Mouse (Mus musculus) lung, adult 2 months (tissue): Measurements from ENCODE around the gene Ubl4b. TPM values are rescaled to one million over a fixed set of nuclear protein-coding genes. Genes with fewer than 3 reads are reported as not detected.

Source experiments
- DNase-seq: peaks from one replicate; pipeline ENCODE4 v3.0.0; 2022
- H3K4me1 ChIP-seq: fragments of 200-500 bp; 2 replicates; pipeline ENCODE4 v1.6.1; 2011; ENCODE audit warnings: low read length; ENCODE audit not compliant: control insufficient read depth, insufficient read depth
- H3K4me3 ChIP-seq: fragments of 200-500 bp; replicated peaks from 2 replicates; pipeline ENCODE3; 2011; ENCODE audit warnings: low read depth, mild to moderate bottlenecking, control low read depth, low read length; ENCODE audit errors: extremely low read depth
- CTCF ChIP-seq: fragments of 200-500 bp; IDR thresholded peaks from 2 replicates; pipeline ENCODE4 v1.5.1; 2011; ENCODE audit warnings: mild to moderate bottlenecking, low read length, control low read depth; ENCODE audit not compliant: insufficient read depth
- POLR2A ChIP-seq: fragments of 200-500 bp; IDR thresholded peaks from 2 replicates; pipeline ENCODE4 v1.6.1; 2011; ENCODE audit warnings: low read depth, mild to moderate bottlenecking, control low read depth, low read length, borderline replicate concordance; ENCODE audit errors: extremely low read depth
- WGBS: fragments of 180-500 bp; shearing (Covaris S2); methylation state at CpG from one replicate; pipeline ENCODE4 v1.1.7; 2018; 5-methylcytosine and 5-hydroxymethylcytosine counted together
- polyA plus RNA-seq: library from polyadenylated mRNA; depleted of rRNA; stranded (reverse); fragments of >200 nt; gene quantifications from 2 replicates; pipeline ENCODE4 v1.2.3, GENCODE M21; 2012; rRNA removed

Gene Ubl4b
- polyA plus RNA-seq, 1 experiment: not detected

GRCm38 (mm10) chr3:107506531-107506930 lies 48.3 kb downstream of the Ubl4b start:
- no peak for DNase-seq

GRCm38 (mm10) chr3:107505464-107506367 lies 49.2 kb downstream of the Ubl4b start:
- Histone ChIP-seq H3K4me3 (no peak overlapping the region), H3K4me1 (no peaks in the 10 kb centered on the region)
- no peak for DNase-seq
- TF ChIP-seq POLR2A (no peak), CTCF (no peak)
- WGBS: 75% methylated on average over 4 of the region's 4 CpGs

More at GRCm38 (mm10) chr3:107506531-107506930, 48.3 kb downstream of the Ubl4b start:
- 86% methylated on average over 4 of the region's 4 CpGs for WGBS
- no peak for TF ChIP-seq CTCF
- Histone ChIP-seq H3K4me1 (no peaks in the 10 kb centered on the region), H3K4me3 (no peak overlapping the region)

GRCm38 (mm10) chr3:107504542-107504941 lies 50.3 kb downstream of the Ubl4b start:
- no peak for DNase-seq
- Histone ChIP-seq H3K4me3 (no peak overlapping the region), H3K4me1 (no peaks in the 10 kb centered on the region)
- no peak for TF ChIP-seq CTCF
- TF ChIP-seq POLR2A: no peak
- 43% methylated on average over 1 of the region's 1 CpGs for WGBS

- no peak overlapping the region for H3K4me3 ChIP-seq
- DNase-seq: no peak
- H3K4me1 ChIP-seq: no peaks in the 10 kb centered on the region
- 81% methylated on average over 2 of the region's 2 CpGs for WGBS
- TF ChIP-seq CTCF: no peak
- no peak for TF ChIP-seq POLR2A
Measured at GRCm38 (mm10) chr3:107503716-107504115, 51.2 kb downstream of the Ubl4b start.

Other genes with a start within 250 kb of the Ubl4b start
- 5.4 and 6.0 TPM in 2 replicates for gene Rbm15, start 221.4 kb downstream of the Ubl4b start, polyA plus RNA-seq
- gene Kcnc4, start 95.5 kb downstream of the Ubl4b start, polyA plus RNA-seq: 0.50 and 1.1 TPM in 2 replicates
- gene Slc6a17, start 37.1 kb downstream of the Ubl4b start, polyA plus RNA-seq: 0.72 and 1.5 TPM in 2 replicates
- gene Alx3, start 40.0 kb upstream of the Ubl4b start, polyA plus RNA-seq: not detected in 2 replicates
- not detected in 2 replicates for gene Gm10961, start 76.2 kb upstream of the Ubl4b start, polyA plus RNA-seq
- gene Strip1, start 76.6 kb upstream of the Ubl4b start, polyA plus RNA-seq: 35.3 and 43.6 TPM in 2 replicates
- gene Ahcyl1, start 141.5 kb upstream of the Ubl4b start, polyA plus RNA-seq: 33.7 and 53.1 TPM in 2 replicates
- 27.8 and 32.5 TPM in 2 replicates for gene Csf1, start 205.4 kb upstream of the Ubl4b start, polyA plus RNA-seq